Comparison of ENCODE assay signal across 26 mouse cellular contexts in the genomic region with DNA sequence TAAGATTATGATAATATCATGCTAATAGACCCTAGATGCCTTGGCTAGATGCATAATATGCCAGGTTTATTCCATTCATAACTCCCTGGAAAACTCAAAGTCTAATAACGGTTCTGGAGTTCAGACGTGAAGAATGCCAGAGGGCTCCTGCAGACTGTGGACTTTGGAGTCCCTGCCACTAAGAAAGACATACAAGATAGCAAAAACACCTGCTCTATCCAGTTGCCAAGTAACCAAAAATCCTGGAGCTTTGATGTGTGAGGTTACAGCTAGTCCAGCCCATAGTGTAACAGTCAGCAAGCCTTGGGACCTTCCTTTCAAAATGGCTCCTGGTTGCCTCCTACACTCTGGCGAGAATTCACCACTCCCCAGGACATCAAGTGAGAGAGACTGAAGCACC. TPM values are rescaled to one million over a fixed set of nuclear protein-coding genes. Genes with fewer than 3 reads are reported as not detected.
"Had no signal": no experiment of that assay in that cellular context is flagged by ENCODE, and none has a peak within 500 bp of the region (broad histone marks: within the 10 kb centered on the region; RNA-seq: fewer than 3 reads in every experiment).

No protein-coding gene starts in this region.

- H3K4me1 ChIP-seq: heart, embryonic 10.5 days; heart, embryonic 12.5 days; hindbrain, embryonic 10.5 days; hindbrain, embryonic 12.5 days; limb, embryonic 13.5 days; liver, embryonic 12.5 days had no signal

- H3K9ac ChIP-seq: heart, embryonic 12.5 days; hindbrain, embryonic 12.5 days; hindbrain, embryonic 14.5 days; limb, embryonic 13.5 days; limb, embryonic 15.5 days; liver, embryonic 12.5 days; liver, embryonic 14.5 days had no signal

- H3K27me3 ChIP-seq: heart, embryonic 12.5 days; limb, embryonic 15.5 days; liver, embryonic 12.5 days had no signal

- DNase-seq: gastrocnemius, postnatal 25 days; heart, adult 18-20 months; heart, postnatal 10 days; heart, postnatal 4 days; kidney, adult 11 months; kidney, adult 8-10 months; kidney, postnatal 10 days; kidney, postnatal 25 days; layer of hippocampus, adult 9-11 months; layer of hippocampus, postnatal 36 days; left cerebral cortex, postnatal 4 days had no signal

- H3K27ac ChIP-seq: heart, embryonic 10.5 days; hindbrain, embryonic 10.5 days; hindbrain, embryonic 12.5 days; hindbrain, embryonic 14.5 days; limb, embryonic 13.5 days; limb, embryonic 15.5 days; liver, embryonic 12.5 days; liver, embryonic 14.5 days had no signal

- H3K9me3 ChIP-seq: heart, embryonic 10.5 days; heart, embryonic 12.5 days; hindbrain, embryonic 10.5 days; hindbrain, embryonic 12.5 days; limb, embryonic 13.5 days; limb, embryonic 15.5 days; liver, embryonic 12.5 days had no signal

- H3K4me3 ChIP-seq: heart, embryonic 10.5 days; heart, embryonic 12.5 days; hindbrain, embryonic 10.5 days; hindbrain, embryonic 12.5 days; limb, embryonic 13.5 days; limb, embryonic 15.5 days; liver, embryonic 12.5 days had no signal

- ATAC-seq: hindbrain, embryonic 16.5 days; inflammation-experienced regulatory T-cells, adult 6 months; liver, embryonic 12.5 days had no signal

- H3K4me2 ChIP-seq: heart, embryonic 12.5 days; hindbrain, embryonic 12.5 days; hindbrain, embryonic 14.5 days; limb, embryonic 13.5 days; limb, embryonic 15.5 days; liver, embryonic 12.5 days had no signal

- H3K36me3 ChIP-seq: heart, embryonic 10.5 days; heart, embryonic 12.5 days; hindbrain, embryonic 10.5 days; hindbrain, embryonic 12.5 days; limb, embryonic 13.5 days; limb, embryonic 15.5 days; liver, embryonic 12.5 days had no signal

RNA-seq across cellular contexts. Expression of a gene that starts 40.5 kb away (rescaled TPM):
- total RNA-seq: layer of hippocampus, adult 18-20 months; left cerebral cortex, adult 18-20 months; left cerebral cortex, postnatal 10 days had no signal

RNA-seq across cellular contexts. Expression of a gene that starts 55.5 kb away (rescaled TPM):
- total RNA-seq: granulocyte monocyte progenitor cell, adult 5-6 weeks had no signal
